Mouse (Mus musculus) intestine, embryonic 16.5 days (tissue): Measurements from ENCODE around the gene Npas2. TPM values are rescaled to one million over a fixed set of nuclear protein-coding genes. Genes with fewer than 3 reads are reported as not detected.

Experiments
- ATAC-seq: fragments of 200-750 bp; cut with Nextera tagmentation; 2 replicates; pipeline ENCODE4 v1.8.0; 2017; ENCODE audit warnings: moderate TSS enrichment, moderate library complexity
- H3K27ac ChIP-seq: fragments of 300-500 bp; sonication (generic); 2 replicates; pipeline ENCODE4 v1.5.1; 2014; ENCODE audit warnings: mild to moderate bottlenecking, low read length
- H3K27me3 ChIP-seq: fragments of 300-500 bp; sonication (generic); replicated peaks from 2 replicates; pipeline ENCODE4 v1.6.1; 2014; ENCODE audit warnings: low read length, control low read depth, mixed read lengths; ENCODE audit not compliant: control insufficient read depth, insufficient read depth
- H3K36me3 ChIP-seq: fragments of 300-500 bp; sonication (generic); 2 replicates; pipeline ENCODE4 v1.6.1; 2014; ENCODE audit warnings: low read length, control low read depth; ENCODE audit not compliant: control insufficient read depth, insufficient read depth
- H3K4me1 ChIP-seq: fragments of 300-500 bp; sonication (generic); 2 replicates; pipeline ENCODE4 v1.6.1; 2014; ENCODE audit warnings: low read length, control low read depth, mixed read lengths; ENCODE audit not compliant: control insufficient read depth, insufficient read depth
- H3K4me2 ChIP-seq: fragments of 300-500 bp; sonication (generic); 2 replicates; pipeline ENCODE4 v1.6.1; 2014; ENCODE audit warnings: low read depth, low read length, control low read depth
- H3K4me3 ChIP-seq: fragments of 300-500 bp; sonication (generic); 2 replicates; pipeline ENCODE4 v1.5.1; 2014; ENCODE audit warnings: mild to moderate bottlenecking, low read length
- H3K9ac ChIP-seq: fragments of 300-500 bp; sonication (generic); 2 replicates; pipeline ENCODE4 v1.6.1; 2014; ENCODE audit warnings: low read depth, low read length
- H3K9me3 ChIP-seq: fragments of 300-500 bp; sonication (generic); 2 replicates; pipeline ENCODE4 v1.6.1; 2016; ENCODE audit warnings: low read length, control low read depth; ENCODE audit not compliant: control insufficient read depth
- WGBS: fragments of 180-500 bp; shearing (Covaris S2); extraction: QIAGEN DNeasy Blood & Tissue Kit; methylation state at CpG from one replicate; pipeline ENCODE4 v1.1.7; 2014; 5-methylcytosine and 5-hydroxymethylcytosine counted together
- polyA plus RNA-seq: library from polyadenylated mRNA; unstranded; fragments of >200 nt; fragmentation: Nextera tagmentation; extraction: Ambion mirVana; gene quantifications from 2 replicates; pipeline ENCODE4 v1.2.1, GENCODE M21; 2015

The Npas2 gene
- polyA plus RNA-seq, result 0.70 and 0.91 TPM in 2 replicates

GRCm38 (mm10) chr1:39192997-39193861 lies at the start of gene Npas2:
Gene Npas2 (plus strand): TSS chr1:39193731.
- peak within 1 kb of the TSS; percentile 76 for H3K9ac ChIP-seq
- ATAC-seq, result peak; percentile 36
- H3K4me2 ChIP-seq, result peak within 1 kb of the TSS; percentile 100
- no peaks in the 10 kb centered on the region for H3K36me3 ChIP-seq
- peaks cover 22% of the 10 kb centered on the region for H3K27me3 ChIP-seq
- H3K4me1 ChIP-seq, result peaks cover 10% of the 10 kb centered on the region
- H3K4me3 ChIP-seq, result peak within 1 kb of the TSS; percentile 80
- H3K9me3 ChIP-seq, result no peaks in the 10 kb centered on the region
- H3K27ac ChIP-seq, result peak within 1 kb of the TSS; percentile 40
- WGBS, result under 1% methylated on average over 47 of the region's 66 CpGs

- 91% methylated on average over 4 of the region's 4 CpGs for WGBS
- H3K4me1 ChIP-seq, result no peaks in the 10 kb centered on the region
- no peak for ATAC-seq
- H3K9ac ChIP-seq, result no peak overlapping the region
- H3K9me3 ChIP-seq, result no peaks in the 10 kb centered on the region
- no peak overlapping the region for H3K4me2 ChIP-seq
- H3K27me3 ChIP-seq, result no peaks in the 10 kb centered on the region
- H3K27ac ChIP-seq, result no peak overlapping the region
- no peak overlapping the region for H3K4me3 ChIP-seq
- H3K36me3 ChIP-seq, result no peaks in the 10 kb centered on the region
Observed at GRCm38 (mm10) chr1:39156778-39157177, 36.8 kb upstream of the Npas2 start.

- Histone ChIP-seq H3K4me3 (no peak overlapping the region), H3K27ac (no peak overlapping the region), H3K27me3 (no peaks in the 10 kb centered on the region), H3K9me3 (no peaks in the 10 kb centered on the region), H3K36me3 (no peaks in the 10 kb centered on the region), H3K4me2 (no peak overlapping the region), H3K9ac (no peak overlapping the region), H3K4me1 (no peaks in the 10 kb centered on the region)
- 59% methylated on average over 4 of the region's 4 CpGs for WGBS
- no peak for ATAC-seq
Observed at GRCm38 (mm10) chr1:39160167-39160566, 33.4 kb upstream of the Npas2 start.

GRCm38 (mm10) chr1:39163077-39163476 lies 30.5 kb upstream of the Npas2 start:
- no peak overlapping the region for H3K4me3 ChIP-seq
- H3K27ac ChIP-seq, result no peak overlapping the region
- H3K4me1 ChIP-seq, result no peaks in the 10 kb centered on the region
- H3K27me3 ChIP-seq, result no peaks in the 10 kb centered on the region
- no peaks in the 10 kb centered on the region for H3K36me3 ChIP-seq
- no peak for ATAC-seq
- no peaks in the 10 kb centered on the region for H3K9me3 ChIP-seq
- 83% methylated on average over 1 of the region's 1 CpGs for WGBS
- no peak overlapping the region for H3K4me2 ChIP-seq
- no peak overlapping the region for H3K9ac ChIP-seq

GRCm38 (mm10) chr1:39176690-39177089 lies 16.8 kb upstream of the Npas2 start:
- H3K27ac ChIP-seq, result no peak overlapping the region
- H3K9ac ChIP-seq, result no peak overlapping the region
- no peaks in the 10 kb centered on the region for H3K4me1 ChIP-seq
- ATAC-seq, result no peak
- H3K9me3 ChIP-seq, result no peaks in the 10 kb centered on the region
- 75% methylated on average over 5 of the region's 5 CpGs for WGBS
- no peak overlapping the region for H3K4me2 ChIP-seq
- no peaks in the 10 kb centered on the region for H3K36me3 ChIP-seq
- no peak overlapping the region for H3K4me3 ChIP-seq
- no peaks in the 10 kb centered on the region for H3K27me3 ChIP-seq

- Histone ChIP-seq H3K4me1 (no peaks in the 10 kb centered on the region), H3K4me2 (no peak overlapping the region), H3K27me3 (no peaks in the 10 kb centered on the region), H3K27ac (no peak overlapping the region), H3K9ac (no peak overlapping the region), H3K36me3 (no peaks in the 10 kb centered on the region), H3K9me3 (no peaks in the 10 kb centered on the region), H3K4me3 (no peak overlapping the region)
- ATAC-seq, result no peak
- WGBS, result 87% methylated on average over 14 of the region's 14 CpGs
Observed at GRCm38 (mm10) chr1:39177211-39177610, 16.3 kb upstream of the Npas2 start.

GRCm38 (mm10) chr1:39179806-39180205 lies 13.7 kb upstream of the Npas2 start:
- no peak for ATAC-seq
- no peaks in the 10 kb centered on the region for H3K4me1 ChIP-seq
- H3K36me3 ChIP-seq, result no peaks in the 10 kb centered on the region
- H3K9me3 ChIP-seq, result no peaks in the 10 kb centered on the region
- H3K4me3 ChIP-seq, result no peak overlapping the region
- WGBS, result 92% methylated on average over 11 of the region's 11 CpGs
- no peaks in the 10 kb centered on the region for H3K27me3 ChIP-seq
- H3K27ac ChIP-seq, result no peak overlapping the region
- H3K4me2 ChIP-seq, result no peak overlapping the region
- H3K9ac ChIP-seq, result no peak overlapping the region

GRCm38 (mm10) chr1:39180517-39180916 lies 13.0 kb upstream of the Npas2 start:
- Histone ChIP-seq H3K27ac (no peak overlapping the region), H3K4me2 (no peak overlapping the region), H3K9ac (no peak overlapping the region), H3K4me1 (no peaks in the 10 kb centered on the region), H3K27me3 (no peaks in the 10 kb centered on the region), H3K9me3 (no peaks in the 10 kb centered on the region), H3K4me3 (no peak overlapping the region), H3K36me3 (no peaks in the 10 kb centered on the region)
- ATAC-seq, result no peak
- WGBS, result 94% methylated on average over 1 of the region's 1 CpGs

GRCm38 (mm10) chr1:39181901-39182300 lies 11.6 kb upstream of the Npas2 start:
- WGBS, result 89% methylated on average over 4 of the region's 4 CpGs
- ATAC-seq, result no peak
- Histone ChIP-seq H3K4me3 (no peak overlapping the region), H3K4me2 (no peak overlapping the region), H3K36me3 (no peaks in the 10 kb centered on the region), H3K9me3 (no peaks in the 10 kb centered on the region), H3K27me3 (no peaks in the 10 kb centered on the region), H3K9ac (no peak overlapping the region), H3K4me1 (no peaks in the 10 kb centered on the region), H3K27ac (no peak overlapping the region)
